Mouse (Mus musculus) spleen, adult 2 months (tissue): ENCODE results near the gene Gpr25.

ENCODE experiments used
- CTCF ChIP-seq: fragments of 200-500 bp; IDR thresholded peaks from 2 replicates; pipeline ENCODE4 v1.5.1; 2011; ENCODE audit warnings: mild to moderate bottlenecking, inconsistent platforms; ENCODE audit not compliant: insufficient read depth, insufficient read length, insufficient replicate concordance; ENCODE audit errors: extremely low read depth
- POLR2A ChIP-seq: fragments of 200-500 bp; IDR thresholded peaks from 2 replicates; pipeline ENCODE4 v1.6.1; 2011; ENCODE audit warnings: low read depth, low read length, inconsistent platforms

GRCm38 (mm10) chr1:136226626-136227025 lies 34.0 kb downstream of the Gpr25 start:
- TF ChIP-seq CTCF (no peak), POLR2A (no peak)
